Mouse (Mus musculus): Measurements from ENCODE around the gene Pik3r2.

Pik3r2 gene

DNA sequence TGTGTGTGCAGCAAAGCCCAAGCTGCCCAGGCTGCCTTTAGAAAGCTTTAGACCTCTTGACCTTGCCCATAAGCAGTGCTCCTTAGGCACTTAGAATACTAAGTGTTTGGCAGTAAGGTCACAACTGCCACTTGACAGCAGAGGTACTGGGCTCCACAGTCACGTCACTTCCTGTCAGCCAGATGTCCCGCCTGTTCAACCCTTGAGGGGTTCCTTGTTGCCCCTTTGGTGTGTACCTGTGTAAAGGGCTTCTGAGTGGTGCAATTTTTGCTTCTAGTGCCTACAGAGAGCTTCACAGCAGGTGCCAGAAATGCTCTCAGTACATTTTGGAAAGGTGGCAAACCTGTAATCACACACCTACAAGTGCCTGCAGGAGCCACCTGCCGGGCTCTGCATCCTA is 38.3 kb downstream of the Pik3r2 start:
- no peak for DNase-seq (ENCODE audit: low spot score)

DNA sequence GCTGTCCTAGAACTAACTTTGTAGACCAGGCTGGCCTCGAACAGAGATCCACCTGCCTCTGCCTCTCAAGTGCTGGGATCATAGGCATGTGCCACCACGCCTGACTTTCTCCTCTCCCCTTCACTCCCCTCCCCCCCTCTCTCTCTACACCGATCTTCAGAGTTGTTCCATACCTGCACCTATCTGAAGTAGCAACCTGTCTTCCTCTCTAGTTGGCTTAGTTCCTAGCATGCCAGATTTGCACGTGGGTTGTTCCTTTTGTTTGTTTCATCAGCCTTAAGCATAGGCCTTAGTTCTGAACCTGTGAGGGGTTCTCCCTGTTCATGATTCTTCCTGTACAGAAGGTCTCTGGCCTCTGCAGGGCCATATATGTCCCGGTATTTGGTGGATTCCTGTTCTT is 38.8 kb downstream of the Pik3r2 start:
- no peak for DNase-seq (ENCODE audit: low spot score)

DNA sequence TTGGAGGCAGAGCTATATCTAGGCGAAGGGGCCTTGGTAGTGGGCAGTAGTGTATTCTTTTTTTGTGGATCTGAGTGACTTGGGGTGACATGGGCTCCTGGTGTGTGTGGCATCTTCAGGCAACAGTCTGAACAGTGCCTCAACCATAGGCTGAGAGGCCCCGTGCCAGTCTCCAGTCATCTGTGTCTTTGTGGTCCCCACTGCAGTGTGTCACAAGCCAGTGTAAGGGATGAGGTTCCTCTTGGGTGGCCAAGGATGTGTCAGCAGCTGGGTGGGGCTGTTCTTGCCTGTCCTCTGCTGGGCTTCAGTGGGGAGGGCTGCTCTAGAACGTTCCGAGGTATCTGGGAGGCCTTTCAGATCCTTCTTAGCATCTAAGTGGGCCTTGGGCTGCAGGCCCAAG is 45.6 kb downstream of the Pik3r2 start:
- no peak for DNase-seq (ENCODE audit: low spot score)

DNA sequence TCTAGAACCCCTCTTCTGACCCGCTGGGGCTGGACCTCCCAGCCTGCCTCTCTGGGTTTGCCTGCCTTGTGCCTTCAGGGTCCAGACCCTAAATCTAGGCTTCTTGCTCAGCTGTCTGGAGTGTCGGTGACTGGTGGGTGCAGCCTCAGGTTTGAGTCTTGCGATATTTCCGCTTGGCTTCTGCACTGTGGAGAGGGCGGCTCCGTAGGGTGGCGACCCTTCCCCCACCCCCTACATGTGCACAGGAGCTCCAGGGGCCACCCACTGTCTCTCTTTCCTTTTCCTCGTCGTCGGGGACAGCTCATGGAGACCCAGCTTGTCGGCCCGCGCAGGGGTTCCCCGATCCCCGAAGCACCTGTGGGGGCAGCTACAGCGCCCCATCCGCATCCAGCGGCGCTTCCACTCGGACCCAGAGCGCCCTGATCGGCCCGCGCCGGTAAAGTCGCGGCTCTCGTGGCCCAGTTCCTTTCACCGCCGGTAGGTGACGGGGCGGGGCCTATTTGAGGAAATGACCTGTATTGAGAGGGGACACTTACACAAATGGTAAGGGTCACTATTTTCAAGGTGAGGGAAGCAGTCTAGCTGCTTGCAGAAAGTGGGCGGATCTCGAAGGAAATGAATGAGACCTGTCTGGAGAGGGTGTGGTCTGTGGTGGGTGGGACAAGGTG is 46.6 kb downstream of the Pik3r2 start:
- no peak for DNase-seq (ENCODE audit: low spot score)

DNA sequence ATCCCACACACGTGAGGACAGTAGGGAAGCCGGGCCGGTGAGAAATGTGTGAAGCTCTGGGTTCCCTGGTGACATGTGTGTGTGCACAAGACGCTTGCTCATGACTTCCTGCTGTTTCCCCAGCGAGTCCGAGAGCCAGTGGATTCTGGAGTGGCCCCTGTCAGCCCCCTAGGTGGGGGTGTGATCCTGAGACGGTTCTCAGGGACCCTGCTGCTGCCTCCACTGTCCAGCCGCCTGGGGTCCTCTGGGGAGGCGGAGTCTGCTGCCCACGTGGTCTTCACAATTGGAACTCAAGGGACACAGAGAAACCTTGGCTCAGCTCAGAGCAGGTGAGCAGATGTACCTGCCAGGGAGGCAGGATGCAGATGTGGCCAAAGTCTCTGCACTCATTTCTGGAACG is 49.8 kb downstream of the Pik3r2 start:
- DNase-seq (ENCODE audit: low spot score), result no peak

DNA sequence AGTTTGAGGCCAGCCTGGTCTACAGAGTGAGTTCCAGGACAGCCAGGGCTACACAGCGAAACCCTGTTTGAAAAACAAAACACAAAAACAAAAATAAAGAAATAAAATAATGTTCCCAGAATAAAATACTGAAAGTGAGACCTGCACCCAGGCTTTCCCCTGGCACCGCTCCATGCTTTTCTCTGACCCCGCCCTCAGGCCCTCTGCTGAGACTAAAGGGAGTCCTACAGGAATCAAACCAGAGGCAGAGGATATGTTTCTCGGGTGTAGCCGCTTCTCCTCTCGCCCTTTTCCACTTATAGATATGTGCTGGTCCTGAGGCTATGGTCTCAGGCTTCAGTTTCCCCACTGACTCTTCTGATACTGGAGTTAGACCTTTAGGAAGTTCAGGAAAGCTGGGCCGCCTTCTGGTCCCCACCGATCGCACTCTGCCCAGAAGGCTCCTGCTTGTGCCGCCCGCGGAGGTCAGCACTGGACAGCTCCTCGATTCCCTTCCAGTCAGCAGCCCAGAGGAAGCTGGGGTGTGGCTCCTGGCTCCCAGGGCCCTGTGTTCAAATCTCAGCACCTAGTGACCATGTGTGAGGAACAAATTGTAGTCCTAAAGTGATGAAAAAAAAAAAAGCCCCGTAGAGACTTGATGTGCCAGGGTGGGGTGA is 50.6 kb downstream of the Pik3r2 start:
- DNase-seq (ENCODE audit: low spot score), result no peak

DNA sequence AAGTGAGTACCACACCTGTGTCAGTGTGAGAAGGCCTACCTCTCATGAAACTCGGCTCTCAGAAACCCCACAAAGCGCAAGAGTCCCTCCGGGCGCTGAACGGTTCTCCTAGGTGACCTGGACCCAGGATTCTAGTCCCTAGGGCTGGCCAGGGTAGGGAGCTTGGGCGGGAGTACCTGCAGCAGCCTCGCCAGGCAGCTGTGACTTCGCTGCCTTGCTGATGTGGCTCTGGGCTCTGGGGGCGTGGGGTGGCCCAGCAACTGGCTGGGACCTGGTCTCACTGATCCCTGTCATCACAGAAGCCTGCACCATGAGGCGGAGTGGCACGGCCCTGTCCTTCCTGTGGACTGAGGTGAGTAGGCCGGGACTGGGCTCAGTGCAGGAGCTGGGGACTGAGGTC is 52.3 kb downstream of the Pik3r2 start:
- no peak for DNase-seq (ENCODE audit: low spot score)

DNA sequence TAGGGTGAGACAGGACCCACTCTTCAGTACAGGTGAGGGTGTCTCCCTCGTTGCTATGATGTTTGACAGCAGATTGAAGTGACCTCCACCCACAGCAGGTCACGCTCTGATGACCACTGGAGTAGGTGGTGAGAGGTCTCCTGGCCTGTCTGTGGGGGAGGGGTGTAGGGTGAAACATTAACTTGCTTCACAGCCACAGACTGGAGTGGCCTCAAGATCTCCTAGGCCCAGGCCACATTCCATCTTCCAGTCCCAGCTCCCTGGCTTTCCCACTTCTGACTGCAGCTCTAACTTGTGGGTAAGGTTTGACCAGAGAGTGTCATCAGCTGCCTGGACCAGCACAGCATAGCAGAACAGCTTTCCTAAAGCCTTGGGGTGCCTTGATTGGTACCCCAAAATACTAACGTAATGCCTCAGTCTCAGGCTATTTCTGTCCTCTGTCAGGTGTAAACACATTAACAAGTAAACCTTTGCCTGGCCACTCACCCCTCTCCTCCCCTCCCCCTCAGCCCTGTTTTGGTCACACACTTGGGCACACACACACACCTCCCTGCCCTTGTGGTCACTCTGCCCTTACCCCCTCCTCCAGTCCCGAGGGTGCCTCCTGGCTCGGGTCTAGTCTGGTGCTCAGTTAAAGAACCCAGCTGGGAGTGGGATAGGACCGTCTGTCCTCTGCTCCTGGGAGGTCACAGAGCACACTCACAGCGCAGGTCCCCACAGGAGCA is 52.9 kb downstream of the Pik3r2 start, which contains the start of gene Pde4c:
Gene Pde4c, plus strand, starts transcription at position 235 of the 725 bp plus-strand sequence.
- DNase-seq (ENCODE audit: low spot score), result no peak

DNA sequence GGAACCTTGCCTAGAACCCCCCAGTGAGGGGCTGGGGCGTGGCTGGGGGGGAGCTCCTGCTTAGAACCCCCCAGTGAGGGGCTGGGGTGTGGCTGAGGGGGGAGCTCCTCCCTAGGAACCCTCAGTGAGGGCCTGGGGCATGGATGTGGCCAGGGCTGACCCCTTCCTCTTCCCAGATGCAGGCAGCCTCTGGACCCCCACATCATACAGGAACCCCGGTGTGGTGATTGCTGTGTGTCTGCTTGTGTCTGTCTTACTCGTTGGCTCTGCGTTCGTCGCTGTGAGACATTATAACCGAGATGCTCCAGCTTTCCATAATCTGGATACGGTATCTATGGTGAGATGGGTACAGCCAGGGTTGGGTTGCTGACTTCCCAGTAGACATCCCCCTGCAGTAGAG is 54.9 kb downstream of the Pik3r2 start:
- no peak for DNase-seq (ENCODE audit: low spot score)

DNA sequence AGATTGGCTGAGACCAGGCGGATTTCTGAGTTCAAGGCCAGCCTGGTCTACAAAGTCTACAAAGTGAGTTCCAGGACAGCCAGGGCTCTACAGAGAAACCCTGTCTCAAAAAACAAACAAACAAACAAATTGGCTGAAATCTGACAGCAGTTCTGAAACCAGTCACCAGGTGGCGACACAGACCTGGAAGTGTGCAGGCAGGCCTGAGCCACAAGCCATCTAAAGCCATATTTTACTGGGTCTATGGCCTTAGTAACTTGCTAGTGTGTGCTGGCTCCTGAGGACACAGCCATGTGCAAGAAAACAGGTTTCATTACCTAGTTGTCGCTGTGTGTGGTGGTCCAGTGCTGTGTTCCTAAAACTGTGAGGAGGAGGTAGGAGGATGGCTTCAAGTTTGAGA is 55.8 kb downstream of the Pik3r2 start:
- DNase-seq (ENCODE audit: low spot score), result peak; percentile 76

DNA sequence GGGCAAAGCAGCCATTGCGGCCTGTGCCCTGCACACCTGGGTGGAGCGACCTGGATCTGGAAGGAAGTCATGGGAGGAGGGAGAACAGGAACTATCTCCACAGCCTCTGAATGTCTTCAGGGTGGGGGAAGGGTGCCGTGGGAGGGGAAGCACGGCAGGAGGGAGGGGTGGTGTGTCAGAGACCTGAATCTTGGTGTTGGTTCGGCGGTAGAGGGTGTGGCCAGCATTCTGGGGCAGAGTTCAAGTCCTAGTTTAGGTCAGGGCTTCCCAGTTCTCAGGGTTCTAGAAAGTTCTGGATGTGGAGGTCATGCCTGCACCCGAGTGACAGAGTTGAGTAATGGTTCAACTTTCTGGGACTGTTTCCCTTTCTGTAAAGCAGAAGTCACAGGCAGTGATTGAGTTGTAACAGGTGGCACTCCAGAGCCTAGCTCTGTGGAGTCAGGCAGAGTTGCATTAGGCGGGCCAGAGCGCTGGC is 56.7 kb downstream of the Pik3r2 start:
- no peak for DNase-seq (ENCODE audit: low spot score)

DNA sequence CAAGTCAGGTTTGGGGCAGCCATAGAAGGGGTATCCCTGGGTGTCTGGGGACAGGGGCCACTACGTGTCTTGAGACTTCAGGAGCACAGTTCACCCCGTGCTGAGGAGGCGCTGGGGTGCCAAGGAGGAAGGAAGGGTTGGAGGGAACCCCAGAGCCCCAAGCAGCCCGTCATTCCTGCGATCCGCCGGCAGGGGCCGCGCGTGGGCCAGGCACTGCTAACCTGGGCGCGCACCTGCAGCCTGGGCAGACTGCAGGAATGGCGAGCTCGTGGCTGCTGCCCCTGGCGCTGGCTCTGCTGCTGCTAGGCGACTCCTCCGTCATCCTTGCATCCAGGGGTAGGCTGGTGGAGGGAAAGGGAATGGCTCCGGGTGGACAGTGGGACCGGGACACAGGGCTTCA is 58.2 kb downstream of the Pik3r2 start, which contains the start of gene Gm3336:
Gene Gm3336, plus strand, starts transcription at position 247 of the 400 bp plus-strand sequence.
- DNase-seq (ENCODE audit: low spot score), result no peak
